Mouse (Mus musculus) liver, embryonic 16.5 days (tissue): ENCODE measurements around the gene Pkn2. TPM values are rescaled to one million over a fixed set of nuclear protein-coding genes. Genes with fewer than 3 reads are reported as not detected.

Source experiments
- ATAC-seq: fragments of 200-750 bp; cut with Nextera tagmentation; 2 replicates; pipeline ENCODE4 v1.8.0; 2017; ENCODE audit warnings: low read depth, mild to moderate bottlenecking, moderate number of reproducible peaks, moderate library complexity
- H3K27ac ChIP-seq: fragments of 300-500 bp; sonication (generic); 2 replicates; pipeline ENCODE4 v1.5.1; 2014; ENCODE audit warnings: mild to moderate bottlenecking, low read length
- H3K27me3 ChIP-seq: fragments of 300-500 bp; sonication (generic); 2 replicates; pipeline ENCODE4 v1.6.1; 2014; ENCODE audit warnings: low read depth, low read length, mixed read lengths; ENCODE audit not compliant: control insufficient read depth, insufficient read depth
- H3K36me3 ChIP-seq: fragments of 300-500 bp; sonication (generic); 2 replicates; pipeline ENCODE4 v1.6.1; 2014; ENCODE audit warnings: mild to moderate bottlenecking; ENCODE audit not compliant: control insufficient read depth, insufficient read depth
- H3K4me1 ChIP-seq: fragments of 300-500 bp; sonication (generic); 2 replicates; pipeline ENCODE4 v1.6.1; 2014; ENCODE audit warnings: low read depth, low read length, mixed read lengths; ENCODE audit not compliant: control insufficient read depth
- H3K4me2 ChIP-seq: fragments of 300-500 bp; sonication (generic); 2 replicates; pipeline ENCODE4 v1.6.1; 2014; ENCODE audit warnings: low read depth, low read length, mixed read lengths
- H3K4me3 ChIP-seq: fragments of 300-500 bp; sonication (generic); 2 replicates; pipeline ENCODE4 v1.5.1; 2014; ENCODE audit warnings: low read depth, mild to moderate bottlenecking, low read length
- H3K9ac ChIP-seq: fragments of 300-500 bp; sonication (generic); 2 replicates; pipeline ENCODE4 v1.6.1; 2014; ENCODE audit warnings: low read depth, low read length
- H3K9me3 ChIP-seq: fragments of 300-500 bp; sonication (generic); replicated peaks from 2 replicates; pipeline ENCODE4 v1.6.1; 2016; ENCODE audit warnings: low read length; ENCODE audit not compliant: control insufficient read depth
- WGBS: fragments of 180-500 bp; shearing (Covaris S2); extraction: QIAGEN DNeasy Blood & Tissue Kit; methylation state at CpG from one replicate; pipeline ENCODE4 v1.1.7; 2014; ENCODE audit not compliant: insufficient replicate concordance; 5-methylcytosine and 5-hydroxymethylcytosine counted together
- polyA plus RNA-seq: library from polyadenylated mRNA; unstranded; fragments of >200 nt; fragmentation: Nextera tagmentation; extraction: Ambion mirVana; gene quantifications from 2 replicates; pipeline ENCODE4 v1.2.1, GENCODE M21; 2015

Pkn2 gene
- 30.6 and 31.4 TPM in 2 replicates for polyA plus RNA-seq

DNA sequence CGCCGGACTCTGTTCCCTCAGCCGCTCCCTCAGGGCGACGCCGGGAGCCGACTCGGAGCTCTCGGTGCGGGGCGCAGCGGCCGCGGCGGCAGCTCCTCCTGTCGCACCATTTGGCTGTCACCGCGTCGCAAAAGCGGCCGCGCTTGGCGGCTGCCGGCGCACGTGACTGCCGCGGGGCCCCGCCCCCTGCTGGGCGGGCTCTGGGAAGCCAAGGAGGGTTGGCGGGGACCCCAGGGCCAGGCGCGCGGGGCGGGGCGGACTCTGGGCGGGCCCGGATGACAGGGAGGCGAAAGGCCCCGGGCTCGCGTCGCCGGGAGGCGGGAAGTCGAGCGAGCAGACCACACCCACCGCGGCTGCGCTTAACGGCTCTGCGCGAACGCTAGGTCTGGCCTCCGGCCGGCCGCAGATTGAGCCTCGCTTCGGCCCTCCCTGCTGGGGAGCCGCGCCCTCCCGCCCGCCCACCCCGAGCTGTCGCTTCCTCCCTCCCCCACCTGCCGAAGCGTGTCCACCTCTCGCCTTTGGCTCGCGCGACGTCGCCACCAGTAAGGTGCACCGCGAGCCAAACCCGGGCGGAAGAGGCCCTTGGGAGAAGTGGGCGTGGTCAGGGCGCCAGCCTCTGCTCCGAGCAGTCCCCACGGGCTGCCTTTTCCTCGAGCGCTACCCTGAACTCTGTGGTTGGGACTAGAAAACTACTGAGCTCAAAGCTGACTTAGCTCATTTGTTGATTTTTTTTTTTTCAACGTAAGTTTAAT lies at the start of gene Pkn2:
Pkn2 (minus strand) TSS at position 133 of the 752 bp plus-strand sequence.
- peak within 1 kb of the TSS; percentile 100 for H3K4me3 ChIP-seq
- no peaks in the 10 kb centered on the region for H3K27me3 ChIP-seq
- H3K4me2 ChIP-seq = peak within 1 kb of the TSS; percentile 79
- under 1% methylated on average over 71 of the region's 84 CpGs for WGBS
- no peaks in the 10 kb centered on the region for H3K9me3 ChIP-seq
- ATAC-seq = peak; percentile 92
- no peaks in the 10 kb centered on the region for H3K36me3 ChIP-seq
- H3K9ac ChIP-seq = peak within 1 kb of the TSS; percentile 100
- H3K27ac ChIP-seq = peak within 1 kb of the TSS; percentile 100
- peaks cover 16% of the 10 kb centered on the region for H3K4me1 ChIP-seq

DNA sequence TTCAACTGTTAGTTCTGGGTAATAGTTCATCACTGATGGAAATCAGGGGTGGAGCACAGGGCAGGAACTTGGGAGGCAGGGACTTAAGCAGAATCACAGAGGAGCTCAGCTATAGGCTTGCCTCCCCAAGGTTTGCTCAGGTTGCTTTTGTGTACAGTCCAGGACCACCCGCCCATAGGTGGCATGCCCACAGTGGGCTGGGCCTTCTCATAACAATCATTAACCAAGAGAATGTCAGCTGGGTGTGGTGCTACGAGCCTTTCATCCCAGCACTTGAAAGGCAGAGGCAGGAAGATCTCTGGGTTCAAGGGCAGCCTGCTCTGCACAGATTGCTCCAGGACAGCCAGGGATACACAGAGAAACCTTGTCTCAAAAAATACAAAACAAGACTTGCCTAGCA lies 48.1 kb upstream of the Pkn2 start:
- no peak for ATAC-seq
- H3K27me3 ChIP-seq = no peaks in the 10 kb centered on the region
- H3K9ac ChIP-seq = no peak overlapping the region
- H3K4me3 ChIP-seq = no peak overlapping the region
- H3K4me2 ChIP-seq = no peak overlapping the region
- H3K36me3 ChIP-seq = no peaks in the 10 kb centered on the region
- H3K27ac ChIP-seq = no peak overlapping the region
- H3K9me3 ChIP-seq = no peaks in the 10 kb centered on the region
- 44% methylated on average over 2 of the region's 2 CpGs for WGBS
- no peaks in the 10 kb centered on the region for H3K4me1 ChIP-seq

DNA sequence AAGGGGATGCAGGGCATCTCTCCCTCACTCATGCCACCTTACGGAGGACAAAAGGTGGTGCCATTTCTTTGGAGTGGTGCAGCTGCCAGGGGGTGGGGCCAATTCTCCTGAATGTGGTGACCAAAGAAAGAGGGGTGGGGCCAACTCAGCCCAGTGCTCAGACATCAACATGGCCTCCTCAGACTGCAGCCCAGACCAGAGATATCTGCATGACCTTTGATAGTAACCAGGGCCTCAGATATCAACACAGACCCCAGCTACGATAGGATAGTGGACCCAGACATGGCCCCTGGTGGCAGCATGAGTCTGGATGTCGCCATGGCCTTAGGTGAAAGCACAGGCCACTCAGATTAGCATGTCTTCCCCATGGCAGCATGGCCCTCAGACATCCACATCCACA lies 45.5 kb upstream of the Pkn2 start:
- Histone ChIP-seq H3K27me3 (no peaks in the 10 kb centered on the region), H3K9me3 (no peaks in the 10 kb centered on the region), H3K9ac (no peak overlapping the region), H3K27ac (no peak overlapping the region), H3K36me3 (no peaks in the 10 kb centered on the region), H3K4me3 (no peak overlapping the region), H3K4me2 (no peak overlapping the region), H3K4me1 (no peaks in the 10 kb centered on the region)
- no peak for ATAC-seq
- WGBS = 72% methylated on average over 3 of the region's 3 CpGs

DNA sequence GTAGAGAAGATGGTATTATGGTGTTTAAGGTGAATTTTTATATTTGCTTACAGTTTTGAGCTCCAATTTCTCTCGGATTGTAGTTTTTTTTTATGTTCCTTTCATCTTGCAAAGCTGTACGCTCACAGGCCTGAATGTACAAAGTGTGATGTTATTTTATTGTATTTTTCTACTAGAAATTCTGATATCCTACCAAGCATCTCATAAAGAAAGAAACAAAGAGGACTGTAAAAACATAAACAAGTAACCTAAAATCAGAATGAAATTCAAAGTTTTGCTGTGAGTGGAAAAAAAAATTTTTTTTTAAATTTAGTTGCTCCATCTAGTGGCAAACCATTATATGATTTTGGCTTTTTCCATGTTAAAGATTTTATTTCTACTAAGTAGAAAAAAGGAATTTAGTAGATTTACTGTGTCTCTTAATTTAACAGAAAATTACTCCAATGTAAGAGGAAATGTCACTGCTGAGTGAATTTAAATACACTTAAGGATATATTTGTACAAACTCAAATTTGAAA lies 43.1 kb upstream of the Pkn2 start:
- no peaks in the 10 kb centered on the region for H3K36me3 ChIP-seq
- H3K4me1 ChIP-seq = no peaks in the 10 kb centered on the region
- ATAC-seq = no peak
- no peaks in the 10 kb centered on the region for H3K9me3 ChIP-seq
- no peak overlapping the region for H3K27ac ChIP-seq
- no peak overlapping the region for H3K4me2 ChIP-seq
- H3K9ac ChIP-seq = no peak overlapping the region
- no peak overlapping the region for H3K4me3 ChIP-seq
- WGBS = 57% methylated on average over 2 of the region's 2 CpGs
- H3K27me3 ChIP-seq = no peaks in the 10 kb centered on the region

DNA sequence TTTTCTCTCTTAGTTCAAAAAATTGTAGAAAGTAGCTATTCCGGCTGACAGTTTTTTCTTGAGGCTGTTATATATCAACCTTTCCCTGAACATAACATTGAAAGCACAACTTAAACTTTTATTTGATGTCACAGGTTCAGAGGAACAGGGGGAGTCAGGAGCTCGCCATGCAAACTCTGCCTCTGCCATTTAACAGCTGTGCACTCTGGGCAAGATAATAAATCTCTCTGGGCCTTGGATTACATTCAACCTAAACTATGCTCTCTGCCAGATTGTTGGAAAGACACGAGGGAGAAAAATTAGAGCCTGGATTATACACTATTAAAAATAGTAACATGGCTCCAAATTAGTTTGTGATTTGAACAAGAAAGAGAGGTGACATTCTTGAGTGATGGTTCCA lies 37.3 kb upstream of the Pkn2 start:
- H3K9ac ChIP-seq = no peak overlapping the region
- WGBS = 54% methylated on average over 3 of the region's 3 CpGs
- H3K4me2 ChIP-seq = no peak overlapping the region
- no peaks in the 10 kb centered on the region for H3K36me3 ChIP-seq
- ATAC-seq = no peak
- H3K4me3 ChIP-seq = no peak overlapping the region
- no peaks in the 10 kb centered on the region for H3K9me3 ChIP-seq
- H3K4me1 ChIP-seq = no peaks in the 10 kb centered on the region
- no peak overlapping the region for H3K27ac ChIP-seq
- H3K27me3 ChIP-seq = no peaks in the 10 kb centered on the region

DNA sequence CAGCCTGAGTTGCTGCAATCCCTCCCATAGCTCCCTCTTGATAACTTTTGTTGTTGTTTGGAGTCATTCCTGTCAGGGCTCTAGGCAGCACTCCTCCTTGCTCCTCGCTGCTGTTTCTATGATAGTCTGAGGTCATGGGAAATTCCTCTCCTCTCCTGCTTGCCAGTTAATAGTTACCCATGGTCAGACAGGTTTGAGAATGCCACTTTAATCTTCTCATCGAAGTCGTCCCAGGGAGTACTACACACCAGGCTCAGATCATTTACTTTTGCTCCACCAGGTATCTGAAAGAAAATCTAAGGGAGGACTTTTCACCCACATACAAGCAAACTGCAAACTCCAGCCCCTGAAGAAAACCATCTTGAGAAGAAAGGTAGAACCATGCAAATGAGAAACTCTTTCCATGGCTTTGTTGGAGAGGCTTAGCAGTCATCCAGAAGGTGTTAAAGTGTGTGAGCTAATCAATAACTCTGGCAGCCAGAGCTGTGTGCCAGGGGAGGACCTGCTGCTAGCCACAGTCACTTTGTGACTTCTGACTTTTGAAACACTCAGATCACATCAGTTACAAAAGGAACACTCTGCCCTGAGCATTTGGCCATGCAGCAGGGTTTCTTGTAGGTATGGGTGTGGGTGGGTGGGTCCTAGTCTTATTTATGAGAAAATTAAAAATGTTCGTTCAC lies 36.1 kb upstream of the Pkn2 start:
- no peak for ATAC-seq
- Histone ChIP-seq H3K9ac (no peak overlapping the region), H3K36me3 (no peaks in the 10 kb centered on the region), H3K27ac (no peak overlapping the region), H3K4me2 (no peak overlapping the region), H3K9me3 (no peaks in the 10 kb centered on the region), H3K4me3 (no peak overlapping the region), H3K27me3 (no peaks in the 10 kb centered on the region), H3K4me1 (no peaks in the 10 kb centered on the region)
- WGBS = 48% methylated on average over 4 of the region's 4 CpGs

DNA sequence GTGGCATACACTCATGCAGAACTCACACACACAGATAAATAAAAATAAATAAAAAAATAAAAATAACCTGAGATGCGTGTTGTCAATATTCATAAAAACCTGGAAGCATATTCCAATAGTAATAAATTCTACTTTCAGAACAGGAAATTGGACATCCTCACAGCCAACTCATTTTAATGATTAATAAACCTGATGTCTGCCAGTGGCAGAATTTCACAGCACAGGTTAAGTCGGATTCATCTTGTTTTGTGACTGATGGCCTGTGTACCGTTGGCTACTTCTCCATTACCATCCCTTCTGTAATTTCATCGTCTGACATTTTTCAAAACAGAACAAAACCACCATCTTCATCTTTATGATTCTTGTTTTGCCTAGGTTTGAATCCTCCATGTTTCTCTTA lies 35.4 kb upstream of the Pkn2 start:
- no peak overlapping the region for H3K9ac ChIP-seq
- no peaks in the 10 kb centered on the region for H3K4me1 ChIP-seq
- H3K9me3 ChIP-seq = no peaks in the 10 kb centered on the region
- no peak overlapping the region for H3K4me3 ChIP-seq
- no peak overlapping the region for H3K27ac ChIP-seq
- no peaks in the 10 kb centered on the region for H3K36me3 ChIP-seq
- ATAC-seq = no peak
- WGBS = 66% methylated on average over 4 of the region's 4 CpGs
- H3K27me3 ChIP-seq = no peaks in the 10 kb centered on the region
- no peak overlapping the region for H3K4me2 ChIP-seq

DNA sequence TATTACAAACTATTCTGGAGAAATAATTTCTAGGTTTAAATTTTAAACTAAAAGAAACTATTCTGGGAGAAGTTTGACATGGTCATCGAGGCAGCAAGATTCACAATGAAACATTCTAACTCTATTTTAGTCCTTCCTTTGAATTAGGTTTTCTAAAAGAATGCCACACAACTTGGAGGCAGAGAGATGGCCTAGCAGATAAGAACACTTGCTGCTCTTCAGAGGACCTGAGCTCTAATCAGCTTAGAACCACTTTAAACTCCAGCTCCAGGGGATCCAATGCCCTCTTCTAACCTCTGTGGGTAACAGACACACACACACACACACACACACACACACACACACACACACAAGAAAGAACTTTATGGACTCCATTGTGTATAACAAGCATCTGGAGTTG lies 31.5 kb upstream of the Pkn2 start:
- Histone ChIP-seq H3K4me3 (no peak overlapping the region), H3K36me3 (no peaks in the 10 kb centered on the region), H3K27ac (no peak overlapping the region), H3K27me3 (no peaks in the 10 kb centered on the region), H3K9ac (no peak overlapping the region), H3K4me2 (no peak overlapping the region), H3K4me1 (no peaks in the 10 kb centered on the region), H3K9me3 (no peaks in the 10 kb centered on the region)
- WGBS = 40% methylated on average over 1 of the region's 1 CpGs
- no peak for ATAC-seq

DNA sequence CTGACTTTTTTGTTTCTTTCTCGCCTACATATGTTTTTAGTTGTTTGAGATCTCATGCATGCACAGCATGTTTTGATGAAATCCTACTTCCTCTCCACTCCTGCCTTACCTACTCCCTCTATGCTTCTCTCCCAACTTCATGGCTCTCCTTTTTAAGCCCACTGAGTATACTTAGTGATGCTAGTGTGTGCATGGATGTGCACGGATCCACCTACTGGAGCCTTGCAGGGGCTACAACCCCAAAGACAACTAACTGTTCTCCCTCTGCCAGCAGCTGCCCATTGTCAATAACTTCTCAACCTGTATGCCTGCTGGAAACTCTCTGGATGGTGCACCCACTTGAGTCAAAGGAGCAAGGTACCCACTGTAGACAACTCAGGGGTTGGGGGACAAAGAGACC lies 17.9 kb upstream of the Pkn2 start:
- Histone ChIP-seq H3K27ac (no peak overlapping the region), H3K9ac (no peak overlapping the region), H3K9me3 (no peaks in the 10 kb centered on the region), H3K4me3 (no peak overlapping the region), H3K4me2 (no peak overlapping the region), H3K4me1 (peaks cover 5% of the 10 kb centered on the region), H3K36me3 (no peaks in the 10 kb centered on the region), H3K27me3 (no peaks in the 10 kb centered on the region)
- WGBS = 71% methylated on average over 2 of the region's 2 CpGs
- ATAC-seq = no peak
